Mouse (Mus musculus) kidney, embryonic 14.5 days (tissue): ENCODE results near the gene Perp. TPM values are rescaled to one million over a fixed set of nuclear protein-coding genes. Genes with fewer than 3 reads are reported as not detected.

Experiments used
- ATAC-seq: fragments of 200-750 bp; cut with Nextera tagmentation; 2 replicates; pipeline ENCODE4 v1.8.0; 2017; ENCODE audit warnings: moderate number of reproducible peaks, mild to moderate bottlenecking, moderate TSS enrichment, moderate library complexity; ENCODE audit not compliant: low FRiP score, low TSS enrichment
- H3K27ac ChIP-seq: fragments of 300-500 bp; sonication (generic); 2 replicates; pipeline ENCODE4 v1.5.1; 2014; ENCODE audit warnings: low read depth, mild to moderate bottlenecking, low read length, moderate library complexity, mixed read lengths
- H3K27me3 ChIP-seq: fragments of 300-500 bp; sonication (generic); 2 replicates; pipeline ENCODE4 v1.6.1; 2014; ENCODE audit warnings: mild to moderate bottlenecking, low read length; ENCODE audit not compliant: control insufficient read depth, insufficient read depth
- H3K36me3 ChIP-seq: fragments of 300-500 bp; sonication (generic); 2 replicates; pipeline ENCODE4 v1.6.1; 2014; ENCODE audit warnings: low read length, mixed read lengths; ENCODE audit not compliant: control insufficient read depth, insufficient read depth
- H3K4me1 ChIP-seq: fragments of 300-500 bp; sonication (generic); 2 replicates; pipeline ENCODE4 v1.6.1; 2014; ENCODE audit warnings: low read length, mixed read lengths; ENCODE audit not compliant: control insufficient read depth, insufficient read depth
- H3K4me2 ChIP-seq: fragments of 300-500 bp; sonication (generic); replicated peaks from 2 replicates; pipeline ENCODE4 v1.6.1; 2014; ENCODE audit warnings: low read depth, mild to moderate bottlenecking, low read length
- H3K4me3 ChIP-seq: fragments of 300-500 bp; sonication (generic); 2 replicates; pipeline ENCODE4 v1.5.1; 2014; ENCODE audit warnings: mild to moderate bottlenecking, low read length
- H3K9ac ChIP-seq: fragments of 300-500 bp; sonication (generic); 2 replicates; pipeline ENCODE4 v1.6.1; 2014; ENCODE audit warnings: low read depth, mild to moderate bottlenecking, low read length, moderate library complexity
- H3K9me3 ChIP-seq: fragments of 300-500 bp; sonication (generic); 2 replicates; pipeline ENCODE4 v1.6.1; 2016; ENCODE audit warnings: low read length; ENCODE audit not compliant: control insufficient read depth
- WGBS: fragments of 180-500 bp; shearing (Covaris S2); extraction: QIAGEN DNeasy Blood & Tissue Kit; methylation state at CpG from one replicate; pipeline ENCODE4 v1.1.7; 2014; 5-methylcytosine and 5-hydroxymethylcytosine counted together
- polyA plus RNA-seq: library from polyadenylated mRNA; unstranded; fragments of >200 nt; fragmentation: Nextera tagmentation; extraction: Ambion mirVana; gene quantifications from 2 replicates; pipeline ENCODE4 v1.2.1, GENCODE M21; 2014

Perp gene
- polyA plus RNA-seq, 1 experiment from 2014 or later = 7.6 TPM

DNA sequence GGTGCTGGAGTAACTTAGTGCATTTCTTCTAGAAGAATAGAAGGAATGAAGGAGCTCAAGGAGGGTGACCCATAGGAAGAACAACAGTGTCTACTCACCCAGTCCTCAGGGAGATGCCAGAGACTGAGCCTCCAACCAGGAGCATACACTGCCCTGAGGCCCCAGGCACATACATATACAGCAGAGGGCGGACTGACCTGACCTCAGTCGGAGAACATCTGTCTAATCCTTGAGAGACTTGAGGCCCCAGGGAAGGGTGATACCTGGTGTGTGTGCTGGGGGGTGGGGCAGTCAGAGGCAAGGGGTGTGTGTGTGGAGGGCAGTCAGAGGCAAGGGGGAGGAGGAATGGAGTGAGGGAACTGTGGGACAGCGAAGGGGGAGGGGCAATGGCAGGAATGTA is 14.8 kb downstream of the Perp start:
- Histone ChIP-seq H3K4me3 (no peak overlapping the region), H3K9ac (no peak overlapping the region), H3K27ac (no peak overlapping the region), H3K4me1 (no peaks in the 10 kb centered on the region), H3K9me3 (no peaks in the 10 kb centered on the region), H3K36me3 (no peaks in the 10 kb centered on the region), H3K27me3 (no peaks in the 10 kb centered on the region), H3K4me2 (no peak overlapping the region)
- 67% methylated on average over 3 of the region's 3 CpGs for WGBS
- ATAC-seq = no peak

DNA sequence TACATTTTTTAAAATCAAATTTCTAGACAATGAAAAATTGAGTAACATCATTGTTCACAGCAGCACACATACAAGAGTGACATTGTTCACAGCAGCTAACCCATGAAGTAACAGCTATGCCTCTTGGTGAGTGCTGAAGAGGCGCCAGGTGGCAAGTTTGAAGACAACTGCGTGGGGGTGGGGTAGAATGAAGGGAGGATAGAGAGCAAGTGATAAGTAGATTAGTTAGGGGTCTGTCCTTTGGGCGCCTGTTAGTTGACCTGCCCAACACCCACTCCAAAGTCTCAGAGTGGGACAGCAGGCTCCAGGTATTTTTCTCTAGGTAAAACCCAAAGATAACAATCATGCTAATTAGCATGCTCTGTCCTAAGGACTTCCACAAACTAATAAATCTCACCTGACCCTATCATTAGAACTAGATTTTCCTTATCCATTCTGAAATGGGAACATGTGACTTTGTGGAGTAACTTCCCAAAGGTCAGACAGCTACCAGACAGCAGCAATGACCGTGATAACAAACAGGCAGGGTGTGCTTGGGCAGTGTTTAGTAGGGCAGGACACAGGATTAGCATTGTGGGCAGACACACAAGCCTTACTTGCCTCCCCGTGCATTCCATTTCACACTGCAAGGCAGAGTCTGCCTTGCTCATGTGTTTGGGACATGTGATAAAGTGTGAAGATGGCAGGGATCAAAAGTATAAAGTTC is 15.5 kb downstream of the Perp start:
- WGBS = 64% methylated on average over 5 of the region's 5 CpGs
- no peak for ATAC-seq

DNA sequence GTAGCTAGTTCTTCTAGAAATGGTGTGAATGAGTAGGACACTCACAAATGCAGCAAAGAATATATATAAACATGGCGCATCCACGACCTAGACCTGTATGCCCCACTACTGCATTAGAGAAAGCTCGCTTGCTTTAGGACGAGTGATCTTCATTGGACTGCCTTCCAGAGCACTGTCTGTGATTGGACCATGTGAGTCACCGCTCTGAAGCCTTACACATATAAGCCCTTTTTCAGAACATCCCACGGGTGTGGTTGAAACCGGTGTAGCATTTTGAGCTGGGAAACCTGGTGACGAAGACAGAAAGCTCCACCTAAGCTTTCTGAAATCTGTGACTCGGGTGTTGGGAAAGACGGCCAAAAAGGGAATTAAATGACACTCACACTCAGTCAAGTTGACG is 16.0 kb downstream of the Perp start:
- Histone ChIP-seq H3K9ac (no peak overlapping the region), H3K9me3 (no peaks in the 10 kb centered on the region), H3K4me1 (no peaks in the 10 kb centered on the region), H3K27me3 (no peaks in the 10 kb centered on the region), H3K4me2 (no peak overlapping the region), H3K27ac (no peak overlapping the region), H3K4me3 (no peak overlapping the region), H3K36me3 (no peaks in the 10 kb centered on the region)
- no peak for ATAC-seq
- 87% methylated on average over 11 of the region's 11 CpGs for WGBS

More for the DNA sequence above, 15.5 kb downstream of the Perp start:
- Histone ChIP-seq H3K9me3 (no peaks in the 10 kb centered on the region), H3K9ac (no peak overlapping the region), H3K27ac (no peak overlapping the region), H3K4me3 (no peak overlapping the region), H3K36me3 (no peaks in the 10 kb centered on the region), H3K4me1 (no peaks in the 10 kb centered on the region), H3K4me2 (no peak overlapping the region), H3K27me3 (no peaks in the 10 kb centered on the region)

DNA sequence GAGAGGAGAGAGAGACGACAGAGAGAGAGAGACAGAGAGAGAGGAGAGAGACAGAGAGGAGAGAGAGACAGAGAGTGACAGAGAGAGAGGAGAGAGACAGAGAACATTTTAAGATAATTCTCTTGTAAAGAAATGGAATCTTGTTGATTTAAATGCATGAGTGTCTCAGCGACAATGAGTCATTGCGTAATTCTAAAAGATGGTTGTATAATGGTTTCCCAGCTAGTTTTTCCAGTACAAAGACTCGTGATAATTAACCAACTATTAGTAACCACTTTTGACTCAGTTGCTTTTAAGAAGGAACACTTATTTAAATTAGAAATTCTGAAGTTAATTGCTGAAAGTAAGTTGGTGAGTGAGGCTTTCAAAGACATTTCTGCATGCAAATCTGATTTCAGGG is 16.6 kb downstream of the Perp start:
- Histone ChIP-seq H3K4me2 (no peak overlapping the region), H3K9ac (no peak overlapping the region), H3K27me3 (no peaks in the 10 kb centered on the region), H3K4me3 (no peak overlapping the region), H3K4me1 (no peaks in the 10 kb centered on the region), H3K36me3 (no peaks in the 10 kb centered on the region), H3K9me3 (no peaks in the 10 kb centered on the region), H3K27ac (no peak overlapping the region)
- 78% methylated on average over 4 of the region's 4 CpGs for WGBS
- no peak for ATAC-seq

DNA sequence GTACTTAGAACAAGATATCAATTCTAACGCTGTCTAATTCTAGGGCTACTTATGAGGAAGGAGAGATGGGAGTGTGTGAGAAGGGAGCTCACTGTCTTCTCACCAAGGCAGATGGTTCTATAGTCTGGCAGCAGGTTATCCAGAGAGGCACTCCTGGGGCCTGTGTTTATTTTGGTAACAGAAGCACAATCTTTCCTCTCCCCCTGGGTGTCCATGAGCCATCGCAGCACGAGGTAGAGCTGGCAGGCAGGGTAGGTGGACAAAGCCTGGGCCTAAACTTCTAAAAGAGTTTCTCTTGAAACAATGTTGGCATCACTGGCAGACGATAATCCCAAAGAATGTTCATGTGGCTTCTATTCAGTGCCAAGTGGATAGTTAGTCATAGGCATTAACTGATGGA is 18.5 kb downstream of the Perp start:
- ATAC-seq = no peak
- no peak overlapping the region for H3K27ac ChIP-seq
- no peaks in the 10 kb centered on the region for H3K4me1 ChIP-seq
- H3K36me3 ChIP-seq = no peaks in the 10 kb centered on the region
- no peak overlapping the region for H3K4me3 ChIP-seq
- no peak overlapping the region for H3K4me2 ChIP-seq
- no peaks in the 10 kb centered on the region for H3K27me3 ChIP-seq
- H3K9me3 ChIP-seq = no peaks in the 10 kb centered on the region
- no peak overlapping the region for H3K9ac ChIP-seq
- whole genome bisulfite sequencing = 85% methylated on average over 4 of the region's 4 CpGs

DNA sequence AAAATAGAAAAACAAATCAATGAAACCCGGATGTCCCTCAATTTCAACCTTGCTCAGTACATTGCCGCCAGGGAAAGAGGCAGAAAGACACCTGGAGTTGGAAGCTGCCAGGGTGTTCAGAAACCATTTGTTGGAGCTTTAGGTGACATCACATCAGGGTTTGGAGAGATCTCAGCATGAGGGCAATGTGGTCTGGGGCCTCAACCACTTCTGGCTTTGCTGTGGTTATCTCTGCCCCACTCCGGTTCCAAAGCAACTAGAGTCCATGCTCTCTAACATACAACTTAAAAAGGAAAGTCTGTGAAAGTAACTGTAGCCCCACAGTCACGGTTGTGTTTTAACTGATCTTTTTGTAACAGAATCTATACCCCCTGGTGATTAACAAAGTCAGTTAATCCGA is 19.9 kb downstream of the Perp start:
- 67% methylated on average over 5 of the region's 5 CpGs for WGBS
- Histone ChIP-seq H3K4me2 (no peak overlapping the region), H3K9ac (no peak overlapping the region), H3K4me1 (no peaks in the 10 kb centered on the region), H3K27me3 (no peaks in the 10 kb centered on the region), H3K4me3 (no peak overlapping the region), H3K9me3 (no peaks in the 10 kb centered on the region), H3K36me3 (no peaks in the 10 kb centered on the region), H3K27ac (no peak overlapping the region)
- ATAC-seq = no peak

DNA sequence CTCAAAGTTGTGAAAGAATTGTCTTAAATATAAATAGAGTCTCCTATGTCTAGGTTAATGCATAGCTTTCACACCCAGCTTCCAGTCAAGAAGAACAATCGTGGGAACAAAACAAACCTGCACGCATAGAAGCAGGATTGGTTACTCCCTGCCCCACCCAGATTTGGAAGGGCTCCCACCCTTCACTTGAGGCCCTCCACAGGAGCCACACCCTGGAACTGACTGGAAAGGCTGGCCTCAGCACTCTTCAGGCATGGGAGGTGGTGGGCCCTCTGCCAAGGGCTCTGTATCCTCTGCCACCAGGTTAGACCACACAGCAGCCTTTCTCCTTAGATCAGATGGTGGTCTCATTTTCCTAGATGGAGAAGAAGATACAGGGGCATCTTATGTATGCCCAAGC is 26.2 kb downstream of the Perp start:
- no peak for ATAC-seq
- Histone ChIP-seq H3K4me1 (no peaks in the 10 kb centered on the region), H3K9me3 (no peaks in the 10 kb centered on the region), H3K4me2 (no peak overlapping the region), H3K9ac (no peak overlapping the region), H3K27ac (no peak overlapping the region), H3K27me3 (no peaks in the 10 kb centered on the region), H3K4me3 (no peak overlapping the region), H3K36me3 (no peaks in the 10 kb centered on the region)
- 80% methylated on average over 2 of the region's 2 CpGs for WGBS

DNA sequence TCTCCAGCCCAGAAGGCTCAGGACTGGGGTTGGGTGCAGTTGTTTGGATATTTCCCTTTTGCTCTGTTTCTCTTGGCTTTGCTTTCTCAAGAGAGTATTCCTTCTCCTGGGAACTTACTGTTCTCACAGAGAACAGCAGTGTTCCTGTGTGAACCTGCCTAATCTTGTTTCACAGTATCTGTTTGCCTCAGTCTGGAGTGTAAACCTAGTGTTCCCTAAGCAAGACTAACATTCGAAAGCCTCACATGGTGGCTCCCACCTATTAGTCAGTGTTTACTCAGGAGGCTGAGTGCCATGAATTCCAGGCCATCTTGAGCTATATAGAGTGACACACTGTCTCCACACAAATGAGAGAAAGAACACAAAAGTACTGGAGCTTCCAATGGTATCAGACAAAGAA is 31.4 kb downstream of the Perp start:
- WGBS = 39% methylated on average over 1 of the region's 1 CpGs
- no peaks in the 10 kb centered on the region for H3K27me3 ChIP-seq
- H3K4me2 ChIP-seq = no peak overlapping the region
- no peaks in the 10 kb centered on the region for H3K9me3 ChIP-seq
- H3K36me3 ChIP-seq = no peaks in the 10 kb centered on the region
- H3K9ac ChIP-seq = no peak overlapping the region
- H3K4me3 ChIP-seq = no peak overlapping the region
- H3K4me1 ChIP-seq = no peaks in the 10 kb centered on the region
- no peak for ATAC-seq
- no peak overlapping the region for H3K27ac ChIP-seq

DNA sequence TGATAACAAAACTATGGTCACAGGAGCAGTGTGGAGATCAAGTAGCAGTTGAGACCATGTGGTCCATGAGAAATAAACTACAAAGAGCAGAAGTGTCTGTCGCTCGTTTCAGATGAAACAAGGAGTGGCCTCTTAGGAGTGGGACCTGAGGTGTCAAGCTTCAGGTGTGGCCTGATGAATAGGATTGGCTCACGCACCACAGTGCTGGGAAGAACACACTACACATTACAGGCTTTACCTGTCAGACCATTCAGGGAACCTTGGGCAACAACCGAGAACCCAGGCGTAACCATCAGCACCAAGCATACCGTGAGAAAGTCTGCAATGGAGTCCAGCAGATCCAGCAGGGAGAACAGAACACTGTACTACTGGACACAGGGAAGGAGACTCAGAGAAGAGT is 33.3 kb downstream of the Perp start:
- Histone ChIP-seq H3K4me2 (no peak overlapping the region), H3K4me3 (no peak overlapping the region), H3K27me3 (no peaks in the 10 kb centered on the region), H3K36me3 (no peaks in the 10 kb centered on the region), H3K27ac (no peak overlapping the region), H3K9ac (no peak overlapping the region), H3K4me1 (no peaks in the 10 kb centered on the region), H3K9me3 (no peaks in the 10 kb centered on the region)
- no peak for ATAC-seq
- WGBS = 80% methylated on average over 6 of the region's 6 CpGs
